21 mouse cellular contexts compared by ENCODE assay signal in the genomic region with DNA sequence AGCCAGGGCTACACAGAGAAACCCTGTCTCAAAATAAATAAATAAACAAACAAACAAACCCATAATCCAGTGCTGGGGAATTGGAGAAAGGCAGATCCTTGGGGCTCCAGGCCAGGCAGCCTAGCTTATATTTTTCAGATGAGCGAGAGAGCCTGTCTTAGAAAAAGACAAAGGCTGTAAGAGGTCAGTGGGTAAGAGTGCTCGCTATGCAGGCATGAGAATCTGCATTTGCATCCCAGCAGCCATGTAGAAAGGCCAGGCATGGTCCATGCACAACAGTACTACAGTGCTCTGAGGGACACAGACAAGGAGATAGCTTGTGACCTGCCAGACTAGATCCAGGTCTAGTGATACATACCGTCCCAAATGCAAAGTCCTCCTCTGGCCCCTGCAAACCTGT. TPM values are rescaled to one million over a fixed set of nuclear protein-coding genes. Genes with fewer than 3 reads are reported as not detected.
DNase-seq lines count a peak whose midpoint lies in the region; ATAC-seq and TF ChIP-seq lines count a peak whose summit lies in the region.
"Had no signal": no experiment of that assay in that cellular context is flagged by ENCODE, and none has a peak within 500 bp of the region (broad histone marks: within the 10 kb centered on the region; RNA-seq: fewer than 3 reads in every experiment).

No protein-coding gene starts in this region.

- no peak overlapping the region for H3K4me2 ChIP-seq in liver, postnatal 0 days (ENCODE audit: low read depth, low read length)
- no peak overlapping the region for H3K4me2 ChIP-seq in liver, embryonic 12.5 days
- H3K4me2 ChIP-seq in intestine, embryonic 16.5 days (ENCODE audit: low read depth, low read length): no peak overlapping the region
- H3K4me2 ChIP-seq: embryonic facial prominence, embryonic 12.5 days; forebrain, embryonic 13.5 days; forebrain, embryonic 15.5 days had no signal

- no peak for TF ChIP-seq CTCF in liver, postnatal 0 days (IDR thresholded peaks at IDR 0.05; ENCODE audit: low read depth)

- no peak for TF ChIP-seq EP300 in liver, postnatal 0 days (IDR thresholded peaks at IDR 0.05; ENCODE audit: low read depth)

- H3K4me1 ChIP-seq in liver, postnatal 0 days (ENCODE audit: insufficient read depth): peaks cover 3% of the 10 kb centered on the region; the same call in 1 of the 2 replicates
- H3K4me1 ChIP-seq in liver, embryonic 12.5 days: peaks cover 7% of the 10 kb centered on the region
- peaks cover 20% of the 10 kb centered on the region for H3K4me1 ChIP-seq in limb, embryonic 10.5 days
- H3K4me1 ChIP-seq in intestine, embryonic 16.5 days (ENCODE audit: control insufficient read depth, insufficient read depth, low read length): peaks cover 1% of the 10 kb centered on the region

- H3K4me3 ChIP-seq in liver, postnatal 0 days (ENCODE audit: low read depth, low read length): no peak overlapping the region
- H3K4me3 ChIP-seq in liver, embryonic 12.5 days: no peak overlapping the region
- no peak overlapping the region for H3K4me3 ChIP-seq in limb, embryonic 10.5 days
- no peak overlapping the region for H3K4me3 ChIP-seq in intestine, embryonic 16.5 days (ENCODE audit: low read length)
- H3K4me3 ChIP-seq: embryonic facial prominence, embryonic 12.5 days; forebrain, embryonic 13.5 days; forebrain, embryonic 15.5 days had no signal

- H3K36me3 ChIP-seq in liver, postnatal 0 days (replicated peaks; ENCODE audit: insufficient read depth, low read length): no peaks in the 10 kb centered on the region
- no peaks in the 10 kb centered on the region for H3K36me3 ChIP-seq in liver, embryonic 12.5 days
- no peaks in the 10 kb centered on the region for H3K36me3 ChIP-seq in limb, embryonic 10.5 days
- H3K36me3 ChIP-seq in intestine, embryonic 16.5 days (ENCODE audit: control insufficient read depth, insufficient read depth, low read length): no peaks in the 10 kb centered on the region
- H3K36me3 ChIP-seq: embryonic facial prominence, embryonic 12.5 days; forebrain, embryonic 15.5 days had no signal

- peak; percentile 73 for DNase-seq in heart, adult 11 months
- no peak for DNase-seq in heart, adult 18-20 months
- peak; percentile 6 for DNase-seq in liver, postnatal 0 days
- DNase-seq in testis, postnatal 10 days (ENCODE audit: low spot score): peak; percentile 23
- DNase-seq in testis, postnatal 14 days (ENCODE audit: low spot score): no peak
- peak; percentile 21 for DNase-seq in limb, embryonic 10.5 days (ENCODE audit: low spot score)
- DNase-seq: adrenal gland, adult 2 months; adrenal gland, postnatal 10 days; adrenal gland, postnatal 25 days; cerebellum, adult 11 months; cerebellum, adult 18-20 months; cerebellum, adult 8-10 months; cerebellum, adult 9-11 months; cerebellum, postnatal 14 days; cerebellum, postnatal 36 days; embryo, embryonic 11 days had no signal

- H3K27ac ChIP-seq in liver, postnatal 0 days (ENCODE audit: low read depth): no peak overlapping the region
- no peak overlapping the region for H3K27ac ChIP-seq in liver, embryonic 12.5 days
- H3K27ac ChIP-seq in limb, embryonic 10.5 days: no peak overlapping the region
- H3K27ac ChIP-seq in intestine, embryonic 16.5 days (ENCODE audit: low read length): no peak overlapping the region
- H3K27ac ChIP-seq: embryonic facial prominence, embryonic 12.5 days; forebrain, embryonic 13.5 days; forebrain, embryonic 15.5 days had no signal

- no peaks in the 10 kb centered on the region for H3K9me3 ChIP-seq in liver, postnatal 0 days (ENCODE audit: low read length)
- no peaks in the 10 kb centered on the region for H3K9me3 ChIP-seq in liver, embryonic 12.5 days (replicated peaks)
- H3K9me3 ChIP-seq in limb, embryonic 10.5 days (replicated peaks): no peaks in the 10 kb centered on the region
- H3K9me3 ChIP-seq in intestine, embryonic 16.5 days (ENCODE audit: control insufficient read depth, low read length): no peaks in the 10 kb centered on the region
- H3K9me3 ChIP-seq: embryonic facial prominence, embryonic 12.5 days; forebrain, embryonic 13.5 days; forebrain, embryonic 15.5 days had no signal

- no peak overlapping the region for H3K9ac ChIP-seq in liver, postnatal 0 days (replicated peaks)
- H3K9ac ChIP-seq in liver, embryonic 12.5 days: no peak overlapping the region
- no peak overlapping the region for H3K9ac ChIP-seq in intestine, embryonic 16.5 days (ENCODE audit: low read depth, low read length)
- H3K9ac ChIP-seq: embryonic facial prominence, embryonic 12.5 days; forebrain, embryonic 13.5 days; forebrain, embryonic 15.5 days had no signal

- 77% methylated on average over 3 of the region's 3 CpGs for WGBS in liver, postnatal 0 days (ENCODE audit: insufficient replicate concordance)
- 77% methylated on average over 3 of the region's 3 CpGs for WGBS in liver, embryonic 12.5 days (ENCODE audit: insufficient replicate concordance)
- WGBS in limb, embryonic 10.5 days: 90% methylated on average over 3 of the region's 3 CpGs
- WGBS in intestine, embryonic 16.5 days: 89% methylated on average over 3 of the region's 3 CpGs

- ATAC-seq in liver, postnatal 0 days: no peak
- ATAC-seq in liver, embryonic 12.5 days: no peak
- ATAC-seq in intestine, embryonic 16.5 days: no peak
- ATAC-seq: forebrain, embryonic 13.5 days; forebrain, embryonic 15.5 days had no signal

- no peaks in the 10 kb centered on the region for H3K27me3 ChIP-seq in liver, postnatal 0 days (ENCODE audit: insufficient read depth, low read length)
- H3K27me3 ChIP-seq in liver, embryonic 12.5 days (replicated peaks): no peaks in the 10 kb centered on the region; the same call in 1 of the 2 replicates
- no peaks in the 10 kb centered on the region for H3K27me3 ChIP-seq in limb, embryonic 10.5 days (ENCODE audit: low read depth, poor library complexity, severe bottlenecking)
- no peaks in the 10 kb centered on the region for H3K27me3 ChIP-seq in intestine, embryonic 16.5 days (replicated peaks; ENCODE audit: control insufficient read depth, insufficient read depth, low read length)
- H3K27me3 ChIP-seq: embryonic facial prominence, embryonic 12.5 days; forebrain, embryonic 13.5 days; forebrain, embryonic 15.5 days had no signal

RNA-seq across cellular contexts. Expression of a gene that starts 6.3 kb away (rescaled TPM):
- 10 to 100 TPM; 17.1 to 17.7 TPM for total RNA-seq in heart, adult 18-20 months (2021)
- polyA plus RNA-seq in liver, postnatal 0 days (2015; fragmentation: Nextera tagmentation; extraction: Ambion mirVana): 1.7 TPM in 2 replicates
- polyA plus RNA-seq in liver, embryonic 12.5 days (2016; fragmentation: Nextera tagmentation; extraction: Ambion mirVana): 2.2 and 2.6 TPM in 2 replicates
- 2.7 and 3.3 TPM in 2 replicates for polyA plus RNA-seq in limb, embryonic 10.5 days (2016; fragmentation: Nextera tagmentation; extraction: Ambion mirVana)
- polyA plus RNA-seq in intestine, embryonic 16.5 days (2015; fragmentation: Nextera tagmentation; extraction: Ambion mirVana): 1.8 and 2.5 TPM in 2 replicates

RNA-seq across cellular contexts. Expression of a gene that starts 42.1 kb away (rescaled TPM):
- total RNA-seq in heart, adult 18-20 months (2021): 10 to 100 TPM; 62.0 to 62.3 TPM
- polyA plus RNA-seq in liver, postnatal 0 days (2015; fragmentation: Nextera tagmentation; extraction: Ambion mirVana): 1.6 and 1.7 TPM in 2 replicates
- 2.4 and 2.7 TPM in 2 replicates for polyA plus RNA-seq in liver, embryonic 12.5 days (2016; fragmentation: Nextera tagmentation; extraction: Ambion mirVana)
- 8.1 and 9.1 TPM in 2 replicates for polyA plus RNA-seq in limb, embryonic 10.5 days (2016; fragmentation: Nextera tagmentation; extraction: Ambion mirVana)
- polyA plus RNA-seq in intestine, embryonic 16.5 days (2015; fragmentation: Nextera tagmentation; extraction: Ambion mirVana): 2.4 and 2.5 TPM in 2 replicates

RNA-seq across cellular contexts. Expression of a gene that starts 59.5 kb away (rescaled TPM):
- total RNA-seq in heart, adult 18-20 months (2021): 100 to 1,000 TPM; 151 to 161 TPM
- 264 and 278 TPM in 2 replicates for polyA plus RNA-seq in liver, postnatal 0 days (2015; fragmentation: Nextera tagmentation; extraction: Ambion mirVana)
- polyA plus RNA-seq in liver, embryonic 12.5 days (2016; fragmentation: Nextera tagmentation; extraction: Ambion mirVana): 455 and 456 TPM in 2 replicates
- 868 and 947 TPM in 2 replicates for polyA plus RNA-seq in limb, embryonic 10.5 days (2016; fragmentation: Nextera tagmentation; extraction: Ambion mirVana)
- 515 and 554 TPM in 2 replicates for polyA plus RNA-seq in intestine, embryonic 16.5 days (2015; fragmentation: Nextera tagmentation; extraction: Ambion mirVana)

RNA-seq across cellular contexts. Expression of a gene that starts 59.6 kb away (rescaled TPM):
- total RNA-seq in heart, adult 18-20 months (2021): 1 to 10 TPM; 1.9 TPM
- polyA plus RNA-seq in liver, postnatal 0 days (2015; fragmentation: Nextera tagmentation; extraction: Ambion mirVana): 0.50 and 0.62 TPM in 2 replicates
- polyA plus RNA-seq in liver, embryonic 12.5 days (2016; fragmentation: Nextera tagmentation; extraction: Ambion mirVana): 1.3 and 1.6 TPM in 2 replicates
- polyA plus RNA-seq in limb, embryonic 10.5 days (2016; fragmentation: Nextera tagmentation; extraction: Ambion mirVana): 5.8 and 7.4 TPM in 2 replicates
- 3.4 and 3.7 TPM in 2 replicates for polyA plus RNA-seq in intestine, embryonic 16.5 days (2015; fragmentation: Nextera tagmentation; extraction: Ambion mirVana)

Comparison
In these comparisons a context has a peak if more than half of its experiments do, and no peak if none do; other contexts are left out.
1. DNase-seq: peak in heart, adult 11 months (single experiment), liver, postnatal 0 days (single experiment), testis, postnatal 10 days (single experiment) and limb, embryonic 10.5 days (single experiment); none in heart, adult 18-20 months (0 of 2) and testis, postnatal 14 days (single experiment).